Mouse (Mus musculus): ENCODE results near the gene 1700001C19Rik. TPM values are rescaled to one million over a fixed set of nuclear protein-coding genes. Genes with fewer than 3 reads are reported as not detected.

Gene 1700001C19Rik
- total RNA-seq (2014; rRNA removed) (12.2 and 16.2 TPM in 2 replicates), polyA plus RNA-seq (2012; rRNA removed) (11.7 and 12.2 TPM in 2 replicates)

DNA sequence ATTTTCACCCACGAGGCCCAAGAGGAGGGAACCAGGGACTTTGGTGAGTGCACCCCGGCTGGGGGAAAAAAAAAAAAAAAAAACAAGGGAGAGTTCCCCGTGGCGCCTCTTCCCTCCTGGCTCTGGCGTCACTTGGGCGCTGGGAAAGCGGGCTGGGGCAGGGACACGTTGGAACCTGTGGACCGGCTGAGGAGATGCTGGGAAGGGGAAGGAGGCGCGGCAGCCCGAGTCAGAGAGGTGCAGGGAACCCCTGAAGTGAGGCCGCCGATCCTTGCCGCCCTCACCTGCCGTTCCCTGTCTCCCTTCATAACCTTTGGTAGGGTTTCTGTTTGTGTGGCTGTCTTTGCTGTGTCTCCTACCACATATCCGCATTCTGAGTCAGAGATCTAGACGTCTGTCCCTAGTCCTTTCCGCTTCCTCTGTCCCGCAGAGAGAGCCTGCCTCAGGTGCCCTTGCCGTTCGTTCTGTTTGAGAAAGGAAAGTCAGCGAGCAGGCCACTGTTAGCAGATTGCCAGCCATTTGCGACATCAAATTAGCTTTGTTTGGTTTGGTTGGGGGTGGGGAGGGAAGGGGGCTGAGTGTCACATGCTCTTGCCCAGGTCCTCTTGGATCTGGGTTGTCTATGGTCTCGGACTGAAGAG is at the start of gene 1700001C19Rik:
Gene 1700001C19Rik (minus strand): TSS at position 470 of the 641 bp plus-strand sequence.
- peak within 1 kb of the TSS; percentile 98 for H3K27ac ChIP-seq (replicated peaks; ENCODE audit: insufficient read depth, low read depth, low read length)
- peak within 1 kb of the TSS; percentile 74 for H3K4me3 ChIP-seq (ENCODE audit: insufficient read depth, low read depth, low read length)
- DNase-seq (ENCODE audit: extremely low read depth, low read depth, low spot score) = peak; percentile 90
- 5% methylated on average over 25 of the region's 25 CpGs for WGBS
- peak within 1 kb of the TSS; percentile 87 for H3K9ac ChIP-seq (ENCODE audit: low read depth, low read length)
- H3K27me3 ChIP-seq (ENCODE audit: control insufficient read depth, insufficient read depth, low read length) = no peaks in the 10 kb centered on the region
- H3K36me3 ChIP-seq (ENCODE audit: control insufficient read depth, insufficient read depth, low read length) = no peaks in the 10 kb centered on the region
- peaks cover 26% of the 10 kb centered on the region for H3K4me1 ChIP-seq (ENCODE audit: control insufficient read depth, insufficient read depth, low read length)
- TF ChIP-seq CTCF (IDR thresholded peaks at IDR 0.05; ENCODE audit: low read depth, low read length) (no peak), POLR2A (IDR thresholded peaks at IDR 0.05; ENCODE audit: extremely low read depth, insufficient read depth, low read length) (peak; percentile 87)
- H3K79me2 ChIP-seq (ENCODE audit: control insufficient read depth, insufficient read depth, low read length) = peaks cover 24% of the 10 kb centered on the region

DNA sequence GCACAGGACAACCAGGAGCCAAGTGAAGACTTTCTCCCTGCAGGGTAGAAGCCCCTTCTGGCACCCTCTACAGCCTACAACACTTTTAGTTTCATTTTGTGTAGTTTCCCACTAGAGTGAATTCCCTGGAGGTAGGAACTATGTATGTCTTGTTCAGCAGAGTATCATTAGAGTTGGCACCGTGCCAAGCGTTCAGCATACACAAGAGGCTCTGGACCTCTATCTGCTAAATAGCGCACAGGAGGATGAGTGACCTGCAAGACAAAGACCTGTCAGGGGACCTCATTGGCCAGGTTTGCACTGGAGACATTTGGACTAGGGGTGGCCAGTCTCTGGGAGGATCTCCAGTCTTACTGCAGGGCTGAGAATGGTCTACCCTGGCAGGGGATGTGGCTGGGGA is 48.6 kb upstream of the 1700001C19Rik start:
- Histone ChIP-seq H3K27me3 (ENCODE audit: control insufficient read depth, insufficient read depth, low read length) (no peaks in the 10 kb centered on the region), H3K4me1 (ENCODE audit: control insufficient read depth, insufficient read depth, low read length) (peaks cover 3% of the 10 kb centered on the region; the same call in 1 of the 2 replicates), H3K36me3 (ENCODE audit: control insufficient read depth, insufficient read depth, low read length) (peaks cover 5% of the 10 kb centered on the region; the same call in 1 of the 2 replicates), H3K79me2 (ENCODE audit: control insufficient read depth, insufficient read depth, low read length) (no peaks in the 10 kb centered on the region), H3K4me3 (ENCODE audit: insufficient read depth, low read depth, low read length) (no peak overlapping the region), H3K27ac (replicated peaks; ENCODE audit: insufficient read depth, low read depth, low read length) (no peak overlapping the region), H3K9ac (ENCODE audit: low read depth, low read length) (no peak overlapping the region)
- 25% methylated on average over 3 of the region's 3 CpGs for WGBS
- no peak for TF ChIP-seq POLR2A (IDR thresholded peaks at IDR 0.05; ENCODE audit: extremely low read depth, insufficient read depth, low read length)
- TF ChIP-seq CTCF (IDR thresholded peaks at IDR 0.05; ENCODE audit: low read depth, low read length) = no peak
- no peak for DNase-seq (ENCODE audit: extremely low read depth, low read depth, low spot score)

DNA sequence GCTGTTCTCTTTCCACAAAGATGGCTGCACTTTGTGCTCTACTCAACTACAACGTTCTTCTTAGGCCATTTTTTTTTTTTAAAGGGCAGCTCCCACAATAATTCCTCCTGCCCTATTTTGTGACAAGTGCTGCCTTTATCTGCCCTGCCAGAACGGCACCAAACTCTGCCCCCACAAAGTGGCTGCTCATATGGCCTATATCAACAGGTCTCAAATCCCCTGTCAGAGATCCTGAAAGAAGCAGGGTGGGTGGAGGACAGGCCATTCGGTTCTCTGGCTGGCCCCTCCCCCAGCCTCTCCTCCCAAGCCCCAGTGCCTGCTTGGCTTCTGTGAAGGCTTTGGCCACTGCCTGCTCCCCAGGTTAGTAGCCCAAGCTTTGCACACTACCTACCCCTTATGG is 47.8 kb upstream of the 1700001C19Rik start:
- WGBS = 15% methylated on average over 3 of the region's 3 CpGs
- no peak overlapping the region for H3K27ac ChIP-seq (replicated peaks; ENCODE audit: insufficient read depth, low read depth, low read length)

GRCm38 (mm10) chr17:47484241-47484921 is 47.2 kb upstream of the 1700001C19Rik start:
- WGBS = 93% methylated on average over 1 of the region's 1 CpGs
- no peak overlapping the region for H3K9ac ChIP-seq (ENCODE audit: low read depth, low read length)
- H3K4me1 ChIP-seq (ENCODE audit: control insufficient read depth, insufficient read depth, low read length) = peaks cover 3% of the 10 kb centered on the region; the same call in 1 of the 2 replicates
- no peaks in the 10 kb centered on the region for H3K79me2 ChIP-seq (ENCODE audit: control insufficient read depth, insufficient read depth, low read length)
- H3K27me3 ChIP-seq (ENCODE audit: control insufficient read depth, insufficient read depth, low read length) = no peaks in the 10 kb centered on the region
- TF ChIP-seq POLR2A (IDR thresholded peaks at IDR 0.05; ENCODE audit: extremely low read depth, insufficient read depth, low read length) (no peak), CTCF (IDR thresholded peaks at IDR 0.05; ENCODE audit: low read depth, low read length) (no peak)
- no peak for DNase-seq (ENCODE audit: extremely low read depth, low read depth, low spot score)
- H3K4me3 ChIP-seq (ENCODE audit: insufficient read depth, low read depth, low read length) = no peak overlapping the region
- no peak overlapping the region for H3K27ac ChIP-seq (replicated peaks; ENCODE audit: insufficient read depth, low read depth, low read length)
- H3K36me3 ChIP-seq (ENCODE audit: control insufficient read depth, insufficient read depth, low read length) = peaks cover 3% of the 10 kb centered on the region; the same call in 1 of the 2 replicates

More for the DNA sequence above, 47.8 kb upstream of the 1700001C19Rik start:
- Histone ChIP-seq H3K4me3 (ENCODE audit: insufficient read depth, low read depth, low read length) (no peak overlapping the region), H3K27me3 (ENCODE audit: control insufficient read depth, insufficient read depth, low read length) (no peaks in the 10 kb centered on the region), H3K36me3 (ENCODE audit: control insufficient read depth, insufficient read depth, low read length) (peaks cover 3% of the 10 kb centered on the region; the same call in 1 of the 2 replicates), H3K9ac (ENCODE audit: low read depth, low read length) (no peak overlapping the region), H3K4me1 (ENCODE audit: control insufficient read depth, insufficient read depth, low read length) (peaks cover 3% of the 10 kb centered on the region; the same call in 1 of the 2 replicates), H3K79me2 (ENCODE audit: control insufficient read depth, insufficient read depth, low read length) (no peaks in the 10 kb centered on the region)
- DNase-seq (ENCODE audit: extremely low read depth, low read depth, low spot score) = no peak
- TF ChIP-seq POLR2A (IDR thresholded peaks at IDR 0.05; ENCODE audit: extremely low read depth, insufficient read depth, low read length) (no peak), CTCF (IDR thresholded peaks at IDR 0.05; ENCODE audit: low read depth, low read length) (no peak)

GRCm38 (mm10) chr17:47482401-47482800 is 45.2 kb upstream of the 1700001C19Rik start:
- Histone ChIP-seq H3K79me2 (ENCODE audit: control insufficient read depth, insufficient read depth, low read length) (no peaks in the 10 kb centered on the region), H3K27me3 (ENCODE audit: control insufficient read depth, insufficient read depth, low read length) (no peaks in the 10 kb centered on the region), H3K9ac (ENCODE audit: low read depth, low read length) (no peak overlapping the region), H3K4me1 (ENCODE audit: control insufficient read depth, insufficient read depth, low read length) (no peaks in the 10 kb centered on the region), H3K36me3 (ENCODE audit: control insufficient read depth, insufficient read depth, low read length) (no peaks in the 10 kb centered on the region), H3K27ac (replicated peaks; ENCODE audit: insufficient read depth, low read depth, low read length) (no peak overlapping the region), H3K4me3 (ENCODE audit: insufficient read depth, low read depth, low read length) (no peak overlapping the region)
- DNase-seq (ENCODE audit: extremely low read depth, low read depth, low spot score) = peak; percentile 58
- TF ChIP-seq POLR2A (IDR thresholded peaks at IDR 0.05; ENCODE audit: extremely low read depth, insufficient read depth, low read length) (no peak), CTCF (IDR thresholded peaks at IDR 0.05; ENCODE audit: low read depth, low read length) (peak; percentile 93)
- WGBS = 20% methylated on average over 2 of the region's 2 CpGs
